Mouse (Mus musculus): ENCODE data around the gene Hhat. TPM values are rescaled to one million over a fixed set of nuclear protein-coding genes. Genes with fewer than 3 reads are reported as not detected.

The Hhat gene
- polyA plus RNA-seq, 1 experiment from 2014 or later = 3.5 TPM

- Histone ChIP-seq H3K9ac (ENCODE audit: low read length) (no peak overlapping the region), H3K27me3 (replicated peaks; ENCODE audit: control insufficient read depth, insufficient read depth, low read length) (no peaks in the 10 kb centered on the region), H3K4me3 (ENCODE audit: low read depth, low read length) (no peak overlapping the region), H3K4me1 (ENCODE audit: control insufficient read depth, insufficient read depth, low read length) (no peaks in the 10 kb centered on the region), H3K36me3 (ENCODE audit: control insufficient read depth, insufficient read depth, low read length) (no peaks in the 10 kb centered on the region), H3K4me2 (ENCODE audit: low read length) (no peak overlapping the region), H3K27ac (ENCODE audit: low read depth, low read length) (no peak overlapping the region), H3K9me3 (replicated peaks; ENCODE audit: control insufficient read depth, low read length) (no peaks in the 10 kb centered on the region)
- DNase-seq (ENCODE audit: low spot score) (no peak), ATAC-seq (no peak)
- WGBS = 66% methylated on average over 5 of the region's 5 CpGs
These were observed 166.6 kb downstream of the Hhat start for GRCm38 (mm10) chr1:192604413-192604812.

- H3K27me3 ChIP-seq (replicated peaks; ENCODE audit: control insufficient read depth, insufficient read depth, low read length) = no peaks in the 10 kb centered on the region
- H3K9me3 ChIP-seq (replicated peaks; ENCODE audit: control insufficient read depth, low read length) = no peaks in the 10 kb centered on the region
- H3K9ac ChIP-seq (ENCODE audit: low read length) = no peak overlapping the region
- no peak overlapping the region for H3K4me2 ChIP-seq (ENCODE audit: low read length)
- DNase-seq (ENCODE audit: low spot score) (no peak), ATAC-seq (no peak)
- no peaks in the 10 kb centered on the region for H3K36me3 ChIP-seq (ENCODE audit: control insufficient read depth, insufficient read depth, low read length)
- no peak overlapping the region for H3K4me3 ChIP-seq (ENCODE audit: low read depth, low read length)
- H3K4me1 ChIP-seq (ENCODE audit: control insufficient read depth, insufficient read depth, low read length) = no peaks in the 10 kb centered on the region
- H3K27ac ChIP-seq (ENCODE audit: low read depth, low read length) = no peak overlapping the region
- 67% methylated on average over 7 of the region's 7 CpGs for WGBS
These were observed 167.5 kb downstream of the Hhat start for GRCm38 (mm10) chr1:192603556-192603955.

- WGBS = 88% methylated on average over 3 of the region's 3 CpGs
- no peak overlapping the region for H3K4me2 ChIP-seq (ENCODE audit: low read length)
- no peaks in the 10 kb centered on the region for H3K9me3 ChIP-seq (replicated peaks; ENCODE audit: control insufficient read depth, low read length)
- no peaks in the 10 kb centered on the region for H3K4me1 ChIP-seq (ENCODE audit: control insufficient read depth, insufficient read depth, low read length)
- no peak overlapping the region for H3K27ac ChIP-seq (ENCODE audit: low read depth, low read length)
- ATAC-seq = no peak
- H3K4me3 ChIP-seq (ENCODE audit: low read depth, low read length) = no peak overlapping the region
- H3K27me3 ChIP-seq (replicated peaks; ENCODE audit: control insufficient read depth, insufficient read depth, low read length) = no peaks in the 10 kb centered on the region
- no peaks in the 10 kb centered on the region for H3K36me3 ChIP-seq (ENCODE audit: control insufficient read depth, insufficient read depth, low read length)
- DNase-seq (ENCODE audit: low spot score) = no peak
- no peak overlapping the region for H3K9ac ChIP-seq (ENCODE audit: low read length)
These were observed 169.8 kb downstream of the Hhat start for GRCm38 (mm10) chr1:192601206-192601605.

GRCm38 (mm10) chr1:192599746-192600145 lies 171.3 kb downstream of the Hhat start:
- H3K4me1 ChIP-seq (ENCODE audit: control insufficient read depth, insufficient read depth, low read length) = no peaks in the 10 kb centered on the region
- 91% methylated on average over 7 of the region's 7 CpGs for WGBS
- no peaks in the 10 kb centered on the region for H3K36me3 ChIP-seq (ENCODE audit: control insufficient read depth, insufficient read depth, low read length)
- H3K27ac ChIP-seq (ENCODE audit: low read depth, low read length) = no peak overlapping the region
- no peaks in the 10 kb centered on the region for H3K9me3 ChIP-seq (replicated peaks; ENCODE audit: control insufficient read depth, low read length)
- no peak overlapping the region for H3K9ac ChIP-seq (ENCODE audit: low read length)
- H3K4me3 ChIP-seq (ENCODE audit: low read depth, low read length) = no peak overlapping the region
- no peak for DNase-seq (ENCODE audit: low spot score)
- no peak overlapping the region for H3K4me2 ChIP-seq (ENCODE audit: low read length)
- no peak for ATAC-seq
- H3K27me3 ChIP-seq (replicated peaks; ENCODE audit: control insufficient read depth, insufficient read depth, low read length) = no peaks in the 10 kb centered on the region

- Histone ChIP-seq H3K9ac (ENCODE audit: low read length) (no peak overlapping the region), H3K27ac (ENCODE audit: low read depth, low read length) (no peak overlapping the region), H3K4me1 (ENCODE audit: control insufficient read depth, insufficient read depth, low read length) (no peaks in the 10 kb centered on the region), H3K27me3 (replicated peaks; ENCODE audit: control insufficient read depth, insufficient read depth, low read length) (no peaks in the 10 kb centered on the region), H3K9me3 (replicated peaks; ENCODE audit: control insufficient read depth, low read length) (no peaks in the 10 kb centered on the region), H3K4me3 (ENCODE audit: low read depth, low read length) (no peak overlapping the region), H3K4me2 (ENCODE audit: low read length) (no peak overlapping the region), H3K36me3 (ENCODE audit: control insufficient read depth, insufficient read depth, low read length) (no peaks in the 10 kb centered on the region)
- DNase-seq (ENCODE audit: low spot score) (peak; percentile 89), ATAC-seq (peak; percentile 90)
- 36% methylated on average over 2 of the region's 2 CpGs for WGBS
These were observed 172.6 kb downstream of the Hhat start for GRCm38 (mm10) chr1:192598380-192598779.

- Histone ChIP-seq H3K4me1 (ENCODE audit: control insufficient read depth, insufficient read depth, low read length) (no peaks in the 10 kb centered on the region), H3K4me3 (ENCODE audit: low read depth, low read length) (no peak overlapping the region), H3K36me3 (ENCODE audit: control insufficient read depth, insufficient read depth, low read length) (no peaks in the 10 kb centered on the region), H3K4me2 (ENCODE audit: low read length) (no peak overlapping the region), H3K27me3 (replicated peaks; ENCODE audit: control insufficient read depth, insufficient read depth, low read length) (no peaks in the 10 kb centered on the region), H3K9me3 (replicated peaks; ENCODE audit: control insufficient read depth, low read length) (no peaks in the 10 kb centered on the region), H3K27ac (ENCODE audit: low read depth, low read length) (no peak overlapping the region), H3K9ac (ENCODE audit: low read length) (no peak overlapping the region)
- ATAC-seq = no peak
- DNase-seq (ENCODE audit: low spot score) = no peak
- WGBS = 75% methylated on average over 4 of the region's 4 CpGs
These were observed 175.6 kb downstream of the Hhat start for GRCm38 (mm10) chr1:192595426-192595825.

GRCm38 (mm10) chr1:192593492-192593891 lies 177.5 kb downstream of the Hhat start:
- ATAC-seq = no peak

GRCm38 (mm10) chr1:192587451-192587850 lies 183.6 kb downstream of the Hhat start:
- no peak overlapping the region for H3K9ac ChIP-seq (ENCODE audit: low read length)
- H3K27ac ChIP-seq (ENCODE audit: low read depth, low read length) = no peak overlapping the region
- DNase-seq (ENCODE audit: low spot score) (no peak), ATAC-seq (no peak)
- no peaks in the 10 kb centered on the region for H3K9me3 ChIP-seq (replicated peaks; ENCODE audit: control insufficient read depth, low read length)
- no peaks in the 10 kb centered on the region for H3K36me3 ChIP-seq (ENCODE audit: control insufficient read depth, insufficient read depth, low read length)
- H3K27me3 ChIP-seq (replicated peaks; ENCODE audit: control insufficient read depth, insufficient read depth, low read length) = no peaks in the 10 kb centered on the region
- no peak overlapping the region for H3K4me3 ChIP-seq (ENCODE audit: low read depth, low read length)
- WGBS = 92% methylated on average over 9 of the region's 9 CpGs
- no peak overlapping the region for H3K4me2 ChIP-seq (ENCODE audit: low read length)
- no peaks in the 10 kb centered on the region for H3K4me1 ChIP-seq (ENCODE audit: control insufficient read depth, insufficient read depth, low read length)

More at GRCm38 (mm10) chr1:192593492-192593891, 177.5 kb downstream of the Hhat start:
- no peak for DNase-seq (ENCODE audit: low spot score)
- Histone ChIP-seq H3K27ac (ENCODE audit: low read depth, low read length) (no peak overlapping the region), H3K9me3 (replicated peaks; ENCODE audit: control insufficient read depth, low read length) (no peaks in the 10 kb centered on the region), H3K9ac (ENCODE audit: low read length) (no peak overlapping the region), H3K36me3 (ENCODE audit: control insufficient read depth, insufficient read depth, low read length) (no peaks in the 10 kb centered on the region), H3K4me3 (ENCODE audit: low read depth, low read length) (no peak overlapping the region), H3K4me1 (ENCODE audit: control insufficient read depth, insufficient read depth, low read length) (no peaks in the 10 kb centered on the region), H3K27me3 (replicated peaks; ENCODE audit: control insufficient read depth, insufficient read depth, low read length) (no peaks in the 10 kb centered on the region), H3K4me2 (ENCODE audit: low read length) (no peak overlapping the region)
- WGBS = 72% methylated on average over 3 of the region's 3 CpGs

- no peaks in the 10 kb centered on the region for H3K4me1 ChIP-seq (ENCODE audit: control insufficient read depth, insufficient read depth, low read length)
- ATAC-seq (no peak), DNase-seq (ENCODE audit: low spot score) (no peak)
- no peak overlapping the region for H3K27ac ChIP-seq (ENCODE audit: low read depth, low read length)
- no peaks in the 10 kb centered on the region for H3K36me3 ChIP-seq (ENCODE audit: control insufficient read depth, insufficient read depth, low read length)
- H3K9me3 ChIP-seq (replicated peaks; ENCODE audit: control insufficient read depth, low read length) = no peaks in the 10 kb centered on the region
- H3K4me3 ChIP-seq (ENCODE audit: low read depth, low read length) = no peak overlapping the region
- no peak overlapping the region for H3K4me2 ChIP-seq (ENCODE audit: low read length)
- H3K9ac ChIP-seq (ENCODE audit: low read length) = no peak overlapping the region
- no peaks in the 10 kb centered on the region for H3K27me3 ChIP-seq (replicated peaks; ENCODE audit: control insufficient read depth, insufficient read depth, low read length)
These were observed 185.7 kb downstream of the Hhat start for GRCm38 (mm10) chr1:192585289-192585688.

All from forebrain, embryonic 14.5 days (tissue).